21 mouse cellular contexts compared by ENCODE assay signal in the genomic region with DNA sequence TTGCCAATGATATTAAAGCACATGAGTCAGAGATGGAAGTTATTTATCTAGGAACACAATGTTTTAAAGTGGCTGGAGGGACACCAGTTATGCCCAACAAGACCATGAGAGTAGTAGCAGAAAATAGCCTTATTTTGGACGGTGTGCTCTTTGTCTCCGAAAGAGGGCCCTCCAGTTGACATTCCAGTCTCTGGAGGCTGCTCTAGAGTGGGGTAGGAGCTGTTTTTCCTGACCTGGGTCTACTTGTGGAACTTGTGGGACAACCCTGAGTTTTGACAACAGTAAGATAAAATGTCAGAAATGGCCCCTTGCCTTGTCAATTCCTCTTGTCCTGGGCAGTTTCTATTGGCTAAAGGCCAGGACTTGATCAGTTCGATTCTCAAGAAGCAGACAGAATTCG.
"Had no signal": no experiment of that assay in that cellular context is flagged by ENCODE, and none has a peak within 500 bp of the region (broad histone marks: within the 10 kb centered on the region; RNA-seq: fewer than 3 reads in every experiment).

No protein-coding gene starts in this region.

- H3K36me3 ChIP-seq: heart, embryonic 13.5 days; heart, embryonic 15.5 days; hindbrain, embryonic 12.5 days; intestine, embryonic 15.5 days; limb, embryonic 10.5 days; limb, embryonic 12.5 days; liver, embryonic 13.5 days had no signal

- H3K4me3 ChIP-seq: gastrocnemius, adult 2 months; heart, embryonic 13.5 days; heart, embryonic 15.5 days; hindbrain, embryonic 10.5 days; hindbrain, embryonic 12.5 days; intestine, embryonic 15.5 days; left cerebral cortex, adult 2 months; limb, embryonic 10.5 days; limb, embryonic 12.5 days; liver, embryonic 13.5 days had no signal

- H3K4me1 ChIP-seq: heart, embryonic 13.5 days; heart, embryonic 15.5 days; intestine, embryonic 15.5 days; liver, embryonic 13.5 days had no signal

- DNase-seq: gastrocnemius, adult 2 months; gastrocnemius, postnatal 10 days; gastrocnemius, postnatal 25 days; heart, postnatal 14 days; heart, postnatal 36 days; kidney, adult 18-20 months; kidney, adult 8-10 months; kidney, postnatal 10 days; kidney, postnatal 25 days; kidney, postnatal 4 days; liver; liver, embryonic 13.5 days had no signal

- H3K27ac ChIP-seq: gastrocnemius, adult 2 months; heart, embryonic 13.5 days; heart, embryonic 15.5 days; hindbrain, embryonic 10.5 days; hindbrain, embryonic 12.5 days; hindbrain, embryonic 14.5 days; intestine, embryonic 15.5 days; left cerebral cortex, adult 2 months; limb, embryonic 10.5 days; limb, embryonic 12.5 days; liver, embryonic 13.5 days had no signal

- H3K27me3 ChIP-seq: heart, embryonic 13.5 days; heart, embryonic 15.5 days; hindbrain, embryonic 12.5 days; intestine, embryonic 15.5 days; limb, embryonic 12.5 days; liver, embryonic 13.5 days had no signal
